Mouse (Mus musculus): Measurements from ENCODE around the gene Mapkapk3. TPM values are rescaled to one million over a fixed set of nuclear protein-coding genes. Genes with fewer than 3 reads are reported as not detected.

Gene Mapkapk3
- polyA plus RNA-seq (2014; fragmentation: Illumina TruSeq; extraction: RNeasy Lipid Tissue Mini Kit (QIAGEN cat#74804); ENCODE audit: insufficient read depth, low read depth, low replicate concordance), result 15.6 TPM

DNA sequence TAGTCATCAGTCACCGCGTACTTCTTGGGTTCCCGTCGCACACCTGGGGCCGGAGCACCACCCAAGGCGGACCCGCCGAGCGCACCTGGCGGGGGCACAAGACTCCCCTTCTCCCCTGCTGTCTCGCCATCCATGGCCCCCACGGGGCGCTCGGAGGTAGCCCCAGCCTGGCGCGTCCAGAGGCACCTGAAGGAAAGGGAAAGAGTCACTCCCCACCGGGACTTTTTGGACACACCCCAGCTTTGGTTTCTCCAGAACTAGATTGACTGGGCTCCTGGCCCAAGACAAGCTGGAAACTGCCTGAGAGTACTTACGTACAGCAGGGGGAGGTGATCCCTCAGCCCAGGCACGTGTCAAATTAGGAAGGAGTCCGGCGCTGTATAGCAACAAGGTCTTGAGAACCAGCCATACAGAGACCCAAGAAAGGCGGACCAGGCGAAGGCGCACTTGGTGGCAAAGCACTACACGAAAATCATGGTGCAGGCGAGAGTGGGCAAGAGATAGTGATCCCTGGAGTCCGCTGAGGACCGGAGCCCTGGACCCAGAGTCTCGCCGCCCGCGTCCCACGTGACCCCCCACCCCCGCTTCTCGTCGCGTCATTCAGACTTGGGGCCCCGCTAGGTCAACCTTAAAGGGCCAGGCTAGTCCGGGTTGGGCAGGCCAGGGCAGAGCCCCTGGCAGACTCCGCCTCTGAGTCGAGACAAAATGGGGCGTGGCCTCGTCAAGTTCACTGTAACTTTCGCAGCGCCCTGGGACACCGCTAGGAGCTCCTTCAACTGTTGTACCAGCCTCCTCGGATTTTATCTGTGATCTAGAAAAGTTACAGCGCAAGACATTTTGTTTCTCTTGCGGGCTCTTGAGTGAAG is at the start of gene Mapkapk3:
Mapkapk3 (minus strand) TSS at position 667 of the 866 bp plus-strand sequence.

GRCm38 (mm10) chr9:107338172-107338883 is 48.7 kb upstream of the Mapkapk3 start, which contains the start of gene Hemk1:
TSS of gene Hemk1 (minus strand) at chr9:107338350.

GRCm38 (mm10) chr9:107296016-107296040 is 6.2 kb upstream of the Mapkapk3 start, which contains the start of gene Cish:
TSS of gene Cish (plus strand) at chr9:107296026.

DNA sequence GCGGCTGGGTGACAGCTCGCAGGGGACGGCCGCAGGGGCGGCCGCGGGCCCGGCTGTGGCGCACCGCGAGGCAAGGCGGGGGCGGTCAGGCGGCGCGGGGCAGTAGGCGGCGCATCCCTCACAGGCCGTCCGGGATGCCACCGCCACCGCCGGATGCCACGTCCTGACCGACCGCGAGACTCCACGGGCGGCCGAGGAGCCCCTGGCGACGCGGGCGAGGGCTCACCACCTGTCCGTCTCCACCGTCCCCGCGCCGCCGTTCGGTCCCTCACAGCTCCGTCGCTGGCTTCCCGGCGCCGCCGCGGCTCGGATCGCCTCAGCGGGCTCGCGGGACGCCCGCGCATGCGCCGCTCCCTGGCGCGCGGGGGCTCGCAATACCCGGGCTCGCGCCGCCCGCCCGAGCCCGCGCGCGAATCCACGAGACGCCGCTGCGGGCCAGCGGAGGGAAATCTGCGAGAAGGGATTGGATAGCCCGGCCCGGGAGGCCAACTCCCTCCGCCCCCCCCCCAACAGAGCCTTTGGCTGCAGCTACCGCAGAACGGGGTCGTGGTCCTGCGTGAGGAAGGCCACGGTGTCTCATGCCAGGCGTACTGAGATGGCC is 58.0 kb downstream of the Mapkapk3 start, which contains the start of gene Dock3:
Dock3 (minus strand) TSS at position 371 of the 601 bp plus-strand sequence.

Other genes starting within 250 kb of the Mapkapk3 start
- not detected for gene Dock3, start 58.0 kb downstream of the Mapkapk3 start, polyA plus RNA-seq (2014; fragmentation: Illumina TruSeq; extraction: RNeasy Lipid Tissue Mini Kit (QIAGEN cat#74804); ENCODE audit: insufficient read depth, low read depth, low replicate concordance)
- gene Cish, start 6.1 kb upstream of the Mapkapk3 start, polyA plus RNA-seq (2014; fragmentation: Illumina TruSeq; extraction: RNeasy Lipid Tissue Mini Kit (QIAGEN cat#74804); ENCODE audit: insufficient read depth, low read depth, low replicate concordance), result 19.9 TPM
- 8.4 TPM for gene Hemk1, start 48.5 kb upstream of the Mapkapk3 start, polyA plus RNA-seq (2014; fragmentation: Illumina TruSeq; extraction: RNeasy Lipid Tissue Mini Kit (QIAGEN cat#74804); ENCODE audit: insufficient read depth, low read depth, low replicate concordance)
- gene 6430571L13Rik, start 50.7 kb upstream of the Mapkapk3 start, polyA plus RNA-seq (2014; fragmentation: Illumina TruSeq; extraction: RNeasy Lipid Tissue Mini Kit (QIAGEN cat#74804); ENCODE audit: insufficient read depth, low read depth, low replicate concordance), result 0.11 TPM
- gene Cacna2d2, start 109.7 kb upstream of the Mapkapk3 start, polyA plus RNA-seq (2014; fragmentation: Illumina TruSeq; extraction: RNeasy Lipid Tissue Mini Kit (QIAGEN cat#74804); ENCODE audit: insufficient read depth, low read depth, low replicate concordance), result 0.14 TPM
- gene Tmem115, start 244.1 kb upstream of the Mapkapk3 start, polyA plus RNA-seq (2014; fragmentation: Illumina TruSeq; extraction: RNeasy Lipid Tissue Mini Kit (QIAGEN cat#74804); ENCODE audit: insufficient read depth, low read depth, low replicate concordance), result 22.6 TPM

All from lung, adult 10 weeks (tissue).